Mouse (Mus musculus) kidney, embryonic 15.5 days (tissue): ENCODE results near the gene Ndufa6. TPM values are rescaled to one million over a fixed set of nuclear protein-coding genes. Genes with fewer than 3 reads are reported as not detected.
"Not testable (repeated sequence)": the region's sequence is repeated elsewhere in the genome, so short reads cannot be mapped to it uniquely, and the experiment has no call there.

Experiments
- ATAC-seq: fragments of 200-750 bp; cut with Nextera tagmentation; replicated peaks from 2 replicates; pipeline ENCODE4 v1.8.0; 2017; ENCODE audit warnings: moderate TSS enrichment; ENCODE audit not compliant: low FRiP score
- H3K27ac ChIP-seq: fragments of 300-500 bp; sonication (generic); 2 replicates; pipeline ENCODE4 v1.5.1; 2015; ENCODE audit warnings: mild to moderate bottlenecking, inconsistent platforms
- H3K27me3 ChIP-seq: fragments of 300-500 bp; sonication (generic); 2 replicates; pipeline ENCODE4 v1.6.1; 2015; ENCODE audit warnings: inconsistent platforms
- H3K36me3 ChIP-seq: fragments of 300-500 bp; sonication (generic); 2 replicates; pipeline ENCODE4 v1.6.1; 2015; ENCODE audit warnings: inconsistent platforms
- H3K4me1 ChIP-seq: fragments of 300-500 bp; sonication (generic); 2 replicates; pipeline ENCODE4 v1.6.1; 2015; ENCODE audit warnings: inconsistent platforms
- H3K4me2 ChIP-seq: fragments of 300-500 bp; sonication (generic); 2 replicates; pipeline ENCODE4 v1.6.1; 2015; ENCODE audit warnings: moderate library complexity, mild to moderate bottlenecking, inconsistent platforms
- H3K4me3 ChIP-seq: fragments of 300-500 bp; sonication (generic); replicated peaks from 2 replicates; pipeline ENCODE4 v1.5.1; 2015; ENCODE audit warnings: mild to moderate bottlenecking, inconsistent platforms
- H3K9ac ChIP-seq: fragments of 300-500 bp; sonication (generic); 2 replicates; pipeline ENCODE4 v1.6.1; 2015; ENCODE audit warnings: mild to moderate bottlenecking, inconsistent platforms
- H3K9me3 ChIP-seq: fragments of 300-500 bp; sonication (generic); replicated peaks from 2 replicates; pipeline ENCODE4 v1.6.1; 2016; ENCODE audit warnings: inconsistent platforms
- WGBS: fragments of 180-500 bp; shearing (Covaris S2); methylation state at CpG from one replicate; pipeline ENCODE4 v1.1.7; 2015; ENCODE audit warnings: mixed read lengths; 5-methylcytosine and 5-hydroxymethylcytosine counted together
- polyA plus RNA-seq: library from polyadenylated mRNA; unstranded; fragments of >200 nt; fragmentation: Nextera tagmentation; extraction: Ambion mirVana; gene quantifications from 2 replicates; pipeline ENCODE4 v1.2.1, GENCODE M21; 2015

Ndufa6 gene
- polyA plus RNA-seq = 428 and 459 TPM in 2 replicates

DNA sequence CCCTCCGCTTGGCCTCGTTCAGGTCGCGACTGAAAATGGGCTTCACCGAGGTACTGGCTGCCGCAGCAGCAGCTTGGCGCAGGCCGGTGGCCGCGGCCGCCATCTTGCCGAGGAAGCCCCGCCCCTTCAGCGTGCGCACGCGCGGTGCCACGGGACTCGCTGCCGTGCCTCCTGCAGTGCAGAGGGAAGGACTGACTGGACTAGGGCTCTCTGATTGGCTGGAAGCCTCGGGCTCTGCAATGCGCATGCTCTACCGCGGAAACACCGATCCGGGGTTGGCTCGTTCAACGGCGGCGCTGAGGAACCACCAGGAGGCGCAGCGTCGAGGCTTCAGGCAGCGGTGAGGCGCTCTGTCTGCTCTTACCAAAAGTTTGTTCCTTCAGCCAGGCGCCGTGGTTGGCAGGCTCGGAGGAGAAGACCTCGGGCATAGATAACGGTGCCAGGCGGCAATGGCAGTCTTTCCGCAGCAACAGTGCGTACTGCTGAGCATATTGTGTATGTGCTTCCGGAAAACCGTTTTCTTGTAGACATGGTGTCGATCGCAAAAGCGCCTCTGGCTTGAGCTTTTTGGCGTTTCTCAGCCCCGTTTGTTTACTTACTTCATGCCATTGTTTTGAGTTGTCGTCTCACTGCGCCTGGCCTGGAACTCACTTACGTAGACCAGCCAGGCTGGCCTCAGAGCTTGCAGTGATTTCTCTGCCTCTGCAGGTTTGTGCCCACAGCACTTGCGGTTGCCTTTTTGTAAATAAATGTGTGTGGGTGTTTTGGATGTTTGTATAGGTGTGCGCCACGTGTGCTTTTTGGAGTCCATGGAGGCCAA is at the start of gene Ndufa6:
TSS of gene Ndufa6 (minus strand) at position 197 of the 820 bp plus-strand sequence.
- H3K9ac ChIP-seq = peak within 1 kb of the TSS; percentile 99
- peak within 1 kb of the TSS; percentile 94 for H3K27ac ChIP-seq
- ATAC-seq = peak; percentile 99
- WGBS = 2% methylated on average over 57 of the region's 57 CpGs
- H3K9me3 ChIP-seq = no peaks in the 10 kb centered on the region
- peak within 1 kb of the TSS; percentile 85 for H3K4me2 ChIP-seq
- peaks cover 21% of the 10 kb centered on the region for H3K36me3 ChIP-seq
- H3K27me3 ChIP-seq = no peaks in the 10 kb centered on the region
- peaks cover 35% of the 10 kb centered on the region for H3K4me1 ChIP-seq
- H3K4me3 ChIP-seq = peak within 1 kb of the TSS; percentile 93

DNA sequence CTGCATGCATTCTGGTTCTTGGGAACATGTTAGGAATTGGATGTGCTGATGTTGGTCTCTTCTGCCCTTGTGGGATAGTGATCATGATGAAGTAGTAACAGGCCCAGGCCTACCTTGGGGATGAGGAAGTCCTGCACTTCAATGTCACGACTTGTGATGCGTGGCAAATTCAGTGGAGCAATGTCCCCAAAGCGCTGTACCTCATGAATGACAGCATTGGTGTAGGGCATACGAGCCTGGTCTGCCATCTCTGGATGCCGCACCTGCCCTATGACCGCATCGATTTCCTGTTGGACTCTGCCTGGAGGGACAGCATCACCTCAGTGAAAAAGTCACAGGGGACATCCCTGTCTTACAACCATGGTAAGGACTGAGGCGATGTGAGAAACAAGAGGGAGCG is 49.5 kb upstream of the Ndufa6 start:
- H3K4me1 ChIP-seq = no peaks in the 10 kb centered on the region
- no peaks in the 10 kb centered on the region for H3K27me3 ChIP-seq
- H3K9ac ChIP-seq = no peak overlapping the region
- no peak overlapping the region for H3K4me3 ChIP-seq
- H3K4me2 ChIP-seq = no peak overlapping the region
- H3K36me3 ChIP-seq = no peaks in the 10 kb centered on the region
- WGBS = 92% methylated on average over 9 of the region's 9 CpGs
- no peak for ATAC-seq
- no peak overlapping the region for H3K27ac ChIP-seq
- H3K9me3 ChIP-seq = no peaks in the 10 kb centered on the region

DNA sequence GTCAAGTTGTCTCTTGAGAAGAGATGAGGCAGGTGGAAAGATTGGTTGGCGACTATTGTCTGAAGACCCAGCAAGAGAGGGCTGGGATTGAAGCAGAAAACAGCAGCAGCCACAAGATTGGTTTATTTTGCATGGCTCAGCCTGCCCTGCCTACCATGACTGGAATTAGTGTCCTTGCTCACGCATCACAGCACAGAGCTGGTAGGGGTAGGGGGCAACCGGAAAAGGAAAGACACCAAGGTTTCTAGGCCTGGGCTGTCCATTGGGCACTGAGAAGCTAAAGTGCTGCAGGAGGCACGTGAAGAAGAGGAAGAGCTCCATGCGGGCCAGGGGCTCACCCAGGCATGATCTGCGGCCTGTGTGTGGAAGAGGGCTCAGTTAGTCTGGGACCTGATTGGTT is 48.6 kb upstream of the Ndufa6 start:
- no peak for ATAC-seq

GRCm38 (mm10) chr15:82402106-82402505 is 48.0 kb upstream of the Ndufa6 start:
- no peaks in the 10 kb centered on the region for H3K27me3 ChIP-seq
- H3K4me2 ChIP-seq = no peak overlapping the region
- H3K27ac ChIP-seq = no peak overlapping the region
- no peak for ATAC-seq
- no peak overlapping the region for H3K9ac ChIP-seq
- no peak overlapping the region for H3K4me3 ChIP-seq
- H3K36me3 ChIP-seq = no peaks in the 10 kb centered on the region
- no peaks in the 10 kb centered on the region for H3K4me1 ChIP-seq
- H3K9me3 ChIP-seq = no peaks in the 10 kb centered on the region

More for the DNA sequence above, 48.6 kb upstream of the Ndufa6 start:
- no peak overlapping the region for H3K27ac ChIP-seq
- H3K4me1 ChIP-seq = no peaks in the 10 kb centered on the region
- H3K4me3 ChIP-seq = no peak overlapping the region
- no peaks in the 10 kb centered on the region for H3K27me3 ChIP-seq
- H3K9me3 ChIP-seq = no peaks in the 10 kb centered on the region
- no peak overlapping the region for H3K9ac ChIP-seq
- no peak overlapping the region for H3K4me2 ChIP-seq
- H3K36me3 ChIP-seq = no peaks in the 10 kb centered on the region
- WGBS = 80% methylated on average over 6 of the region's 6 CpGs

DNA sequence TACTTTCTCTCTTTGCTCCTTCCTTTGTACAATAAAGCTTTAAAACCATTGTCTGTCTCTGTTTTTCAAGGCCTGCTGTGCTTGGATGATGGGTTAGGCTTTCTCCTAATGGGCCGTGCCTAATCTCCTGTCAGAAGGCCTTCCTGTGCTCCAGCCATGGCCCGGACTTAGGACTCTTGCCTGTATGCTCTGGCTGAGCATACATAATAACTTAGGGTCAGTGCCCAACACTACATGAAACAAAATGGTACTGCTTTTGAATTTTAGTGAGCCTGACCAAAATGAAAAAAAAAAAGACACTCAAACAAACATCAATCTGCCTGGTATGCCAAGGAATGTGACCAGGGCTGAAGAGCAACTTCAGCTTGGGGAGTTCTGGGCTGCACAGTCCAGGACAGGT is 47.4 kb upstream of the Ndufa6 start:
- no peaks in the 10 kb centered on the region for H3K27me3 ChIP-seq
- no peaks in the 10 kb centered on the region for H3K36me3 ChIP-seq
- ATAC-seq = no peak
- no peak overlapping the region for H3K27ac ChIP-seq
- no peak overlapping the region for H3K9ac ChIP-seq
- no peaks in the 10 kb centered on the region for H3K4me1 ChIP-seq
- H3K9me3 ChIP-seq = no peaks in the 10 kb centered on the region
- WGBS = 63% methylated on average over 2 of the region's 2 CpGs
- H3K4me2 ChIP-seq = no peak overlapping the region
- H3K4me3 ChIP-seq = no peak overlapping the region

DNA sequence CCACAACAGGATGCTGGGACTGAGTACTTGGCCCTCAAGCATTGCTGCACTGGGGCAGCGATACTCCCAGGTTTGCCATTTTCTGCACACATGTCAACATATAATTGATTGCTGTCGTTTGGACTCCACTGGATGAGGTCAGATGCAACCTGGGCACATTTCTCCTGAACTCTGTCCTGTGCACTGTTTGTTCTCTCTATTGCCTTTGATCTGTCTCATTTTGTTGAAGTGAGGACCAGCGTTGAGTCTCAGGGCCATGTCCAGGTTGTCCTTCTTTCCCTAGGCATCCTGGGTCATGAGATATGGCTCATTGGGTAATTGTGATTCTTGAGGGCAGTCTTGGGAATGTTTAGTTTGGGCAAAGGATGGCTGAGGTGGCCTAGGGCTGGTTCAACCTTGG is 41.8 kb upstream of the Ndufa6 start:
- H3K4me1 ChIP-seq, H3K36me3 ChIP-seq, H3K9ac ChIP-seq, H3K4me3 ChIP-seq, H3K4me2 ChIP-seq, H3K27ac ChIP-seq, H3K9me3 ChIP-seq, ATAC-seq, H3K27me3 ChIP-seq: not testable (repeated sequence)
- 82% methylated on average over 3 of the region's 3 CpGs for WGBS

- ATAC-seq, H3K4me3 ChIP-seq, H3K4me1 ChIP-seq, H3K9ac ChIP-seq, H3K9me3 ChIP-seq, H3K27me3 ChIP-seq, H3K27ac ChIP-seq, H3K36me3 ChIP-seq, H3K4me2 ChIP-seq: not testable (repeated sequence)
- 86% methylated on average over 2 of the region's 2 CpGs for WGBS
Observed at GRCm38 (mm10) chr15:82393922-82394321, 39.8 kb upstream of the Ndufa6 start, which contains the start of gene Cyp2d11. Cyp2d11 (minus strand) TSS chr15:82394022.

GRCm38 (mm10) chr15:82389916-82390315 is 35.8 kb upstream of the Ndufa6 start:
- H3K4me1 ChIP-seq, H3K9me3 ChIP-seq, ATAC-seq, H3K4me3 ChIP-seq, H3K36me3 ChIP-seq, H3K27ac ChIP-seq, H3K9ac ChIP-seq, H3K27me3 ChIP-seq, H3K4me2 ChIP-seq: not testable (repeated sequence)
- WGBS = 84% methylated on average over 10 of the region's 10 CpGs

DNA sequence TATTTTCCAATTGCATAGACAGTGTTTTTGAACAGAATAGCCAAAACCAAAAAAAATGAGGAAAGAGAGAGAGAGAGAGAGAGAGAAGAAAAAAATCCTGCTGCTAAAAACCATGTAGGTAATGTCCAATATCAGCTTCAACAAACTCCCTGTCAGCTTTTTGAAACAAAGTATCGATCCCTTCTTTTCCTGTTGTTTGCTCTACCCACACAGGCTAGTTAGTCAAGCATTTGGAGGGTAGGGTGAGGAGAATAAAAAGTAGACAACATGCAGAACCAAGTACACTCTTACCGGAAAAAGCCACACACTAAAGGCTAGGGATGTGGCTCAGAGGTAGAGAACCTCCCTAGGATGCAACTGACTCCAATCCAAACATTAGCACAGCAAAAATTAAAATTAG is 31.6 kb upstream of the Ndufa6 start:
- no peaks in the 10 kb centered on the region for H3K36me3 ChIP-seq
- no peaks in the 10 kb centered on the region for H3K27me3 ChIP-seq
- H3K27ac ChIP-seq = no peak overlapping the region
- no peak overlapping the region for H3K4me3 ChIP-seq
- 93% methylated on average over 2 of the region's 2 CpGs for WGBS
- H3K4me1 ChIP-seq = peaks cover 3% of the 10 kb centered on the region; the same call in 1 of the 2 replicates
- H3K9me3 ChIP-seq = no peaks in the 10 kb centered on the region; the same call in 1 of the 2 replicates
- no peak overlapping the region for H3K4me2 ChIP-seq
- no peak overlapping the region for H3K9ac ChIP-seq
- ATAC-seq = no peak

GRCm38 (mm10) chr15:82382441-82382840 is 28.3 kb upstream of the Ndufa6 start:
- H3K4me3 ChIP-seq = no peak overlapping the region
- no peaks in the 10 kb centered on the region; the same call in 1 of the 2 replicates for H3K9me3 ChIP-seq
- H3K4me2 ChIP-seq = no peak overlapping the region
- H3K36me3 ChIP-seq = no peaks in the 10 kb centered on the region
- 95% methylated on average over 2 of the region's 2 CpGs for WGBS
- ATAC-seq = no peak
- no peak overlapping the region for H3K9ac ChIP-seq
- H3K4me1 ChIP-seq = peaks cover 29% of the 10 kb centered on the region
- H3K27me3 ChIP-seq = no peaks in the 10 kb centered on the region
- H3K27ac ChIP-seq = no peak overlapping the region

GRCm38 (mm10) chr15:82380714-82381062 is 26.6 kb upstream of the Ndufa6 start:
- Histone ChIP-seq H3K27me3 (no peaks in the 10 kb centered on the region), H3K9me3 (no peaks in the 10 kb centered on the region; the same call in 1 of the 2 replicates), H3K9ac (no peak overlapping the region), H3K4me2 (peak overlapping the region; percentile 86), H3K27ac (peak overlapping the region; percentile 75), H3K36me3 (no peaks in the 10 kb centered on the region), H3K4me1 (peaks cover 40% of the 10 kb centered on the region), H3K4me3 (peak overlapping the region; percentile 55)
- ATAC-seq = peak; percentile 37; the same call in 1 of the 2 replicates
- 33% methylated on average over 7 of the region's 7 CpGs for WGBS

- 1% methylated on average over 19 of the region's 24 CpGs for WGBS
- peak within 1 kb of the TSS; percentile 45; the same call in 1 of the 2 replicates for H3K9ac ChIP-seq
- H3K4me3 ChIP-seq = peak within 1 kb of the TSS; percentile 55
Observed at GRCm38 (mm10) chr15:82379871-82380713, 26.0 kb upstream of the Ndufa6 start, which contains the start of gene Cyp2d22. Cyp2d22 (minus strand) TSS chr15:82380260.

More at GRCm38 (mm10) chr15:82379871-82380713, 26.0 kb upstream of the Ndufa6 start, which contains the start of gene Cyp2d22:
- Histone ChIP-seq H3K9me3 (no peaks in the 10 kb centered on the region; the same call in 1 of the 2 replicates), H3K27me3 (no peaks in the 10 kb centered on the region), H3K4me2 (peak within 1 kb of the TSS; percentile 86), H3K4me1 (peaks cover 40% of the 10 kb centered on the region), H3K27ac (peak within 1 kb of the TSS; percentile 93), H3K36me3 (no peaks in the 10 kb centered on the region)
- ATAC-seq = peak; percentile 90
